Mouse (Mus musculus): ENCODE measurements around the gene Fads2. TPM values are rescaled to one million over a fixed set of nuclear protein-coding genes. Genes with fewer than 3 reads are reported as not detected.

Gene Fads2
- total RNA-seq, 2 experiments from 2014 or later = 14.5 to 18.1 TPM

DNA sequence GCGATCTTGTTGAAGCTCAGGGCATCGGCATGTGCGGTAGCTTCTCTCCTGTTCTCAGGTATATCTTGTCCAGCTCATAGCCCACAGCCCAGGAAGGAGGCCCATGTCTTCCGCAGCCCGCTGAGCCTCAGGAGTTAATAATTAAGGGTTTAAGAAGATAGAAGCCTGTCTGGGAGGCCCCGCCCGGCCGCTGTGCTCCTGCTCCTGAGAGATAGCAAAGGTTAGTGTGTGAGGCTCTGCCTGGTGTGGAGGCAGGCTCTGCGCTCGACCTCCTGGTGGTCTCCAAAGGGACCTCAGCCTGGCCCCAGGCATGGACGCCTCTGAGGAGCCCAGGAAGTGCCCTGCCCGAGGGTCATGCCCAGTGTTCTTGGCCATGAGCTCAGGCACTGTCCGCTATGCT is 86.7 kb downstream of the Fads2 start:
- no peak for DNase-seq

DNA sequence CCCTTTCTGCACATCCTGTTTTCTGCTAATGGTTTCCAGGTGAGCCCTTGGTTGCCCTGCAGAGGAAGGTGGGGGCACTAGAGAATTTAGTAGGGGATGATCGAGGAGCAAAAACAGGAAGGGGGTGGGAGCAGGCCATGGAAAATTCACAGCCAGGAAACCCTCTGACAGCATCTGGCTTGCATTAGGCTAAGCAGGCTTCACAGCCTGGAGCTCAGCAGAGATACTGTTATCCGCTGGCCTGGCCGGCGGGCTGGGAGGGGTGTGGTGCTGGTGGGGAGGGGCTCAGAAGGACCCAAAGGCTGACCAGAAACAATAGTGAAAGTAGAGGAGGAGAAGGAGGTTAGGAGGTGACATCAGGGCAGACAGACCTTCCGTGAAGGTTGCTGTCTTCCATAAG is 87.6 kb downstream of the Fads2 start:
- DNase-seq = peak; percentile 49

DNA sequence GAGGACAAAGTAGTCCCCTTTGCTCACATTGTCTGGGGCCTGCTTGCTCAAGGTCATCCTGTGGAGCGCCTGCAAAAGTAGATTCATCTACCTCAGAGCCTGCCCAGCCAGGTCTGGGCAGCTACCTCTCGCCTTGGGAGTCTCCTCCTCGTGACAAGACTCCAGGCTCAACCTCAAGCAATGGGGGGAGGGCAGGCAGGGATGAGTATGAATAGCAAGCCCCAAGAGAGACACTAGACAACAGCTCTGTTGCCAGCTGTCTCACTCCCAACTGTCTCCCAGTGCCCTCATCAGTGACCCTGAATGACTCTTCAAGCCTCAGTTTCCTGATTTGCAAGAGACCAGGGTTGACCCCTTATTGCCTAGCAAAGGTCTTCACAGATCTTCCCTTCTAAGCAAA is 88.2 kb downstream of the Fads2 start:
- peak; percentile 47 for DNase-seq

DNA sequence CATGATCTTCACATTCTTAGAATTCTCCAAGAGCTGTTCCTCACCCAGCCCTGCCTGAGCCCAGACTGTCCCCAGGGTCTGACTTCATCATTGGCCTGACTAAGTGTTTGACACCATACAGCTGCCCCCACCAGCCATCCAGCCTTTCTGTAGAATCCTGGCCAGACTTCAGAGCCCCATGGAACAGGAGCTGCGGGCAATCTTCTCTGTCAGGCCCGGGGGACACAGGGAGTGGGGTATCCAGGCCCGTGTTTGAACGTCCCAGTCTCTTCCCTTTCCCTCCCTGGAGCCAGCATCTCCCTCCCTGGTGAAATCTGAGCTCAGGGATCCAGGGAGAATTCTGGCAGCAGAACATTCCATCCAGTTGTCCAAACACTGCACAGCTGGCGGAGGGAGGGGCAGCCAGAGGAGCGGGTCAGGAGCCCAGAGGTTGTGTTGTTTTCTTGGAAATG is 88.7 kb downstream of the Fads2 start:
- peak; percentile 63 for DNase-seq

Other genes with a start within 250 kb of the Fads2 start
- gene Incenp, start 202.2 kb downstream of the Fads2 start, total RNA-seq (2021) = 10 to 100 TPM; 16.2 to 20.5 TPM
- gene Fth1, start 121.1 kb downstream of the Fads2 start, total RNA-seq (2021) = 1,000 to 10,000 TPM; 2,152 to 2,273 TPM
- 1 to 10 TPM in 1 of 2 experiments, under 1 TPM in 1; 0.59 to 1.1 TPM for gene Best1, start 100.1 kb downstream of the Fads2 start, total RNA-seq (2021)
- gene Rab3il1, start 100.1 kb downstream of the Fads2 start, total RNA-seq (2021) = 10 to 100 TPM; 15.0 to 18.9 TPM
- gene Fads3, start 60.2 kb downstream of the Fads2 start, total RNA-seq (2021) = 1 to 10 TPM; 8.7 to 9.1 TPM
- gene Fads1, start 81.1 kb upstream of the Fads2 start, total RNA-seq (2021) = 10 to 100 TPM; 27.9 to 28.5 TPM
- 100 to 1,000 TPM; 118 to 127 TPM for gene Tmem258, start 102.3 kb upstream of the Fads2 start, total RNA-seq (2021)
- 1 to 10 TPM; 8.4 to 9.1 TPM for gene Fen1, start 102.4 kb upstream of the Fads2 start, total RNA-seq (2021)
- under 1 TPM; 0.09 to 0.14 TPM for gene Myrf, start 139.0 kb upstream of the Fads2 start, total RNA-seq (2021)
- gene Dagla, start 203.1 kb upstream of the Fads2 start, total RNA-seq (2021) = 1 to 10 TPM; 8.9 to 9.3 TPM